Mouse (Mus musculus): ENCODE data around the gene Actrt3. TPM values are rescaled to one million over a fixed set of nuclear protein-coding genes. Genes with fewer than 3 reads are reported as not detected.
"Not testable (repeated sequence)": the region's sequence is repeated elsewhere in the genome, so short reads cannot be mapped to it uniquely, and the experiment has no call there.

Gene Actrt3
- polyA plus RNA-seq, 2 experiments from 2014 or later, result 0.22 to 0.42 TPM

GRCm38 (mm10) chr3:30566333-30566732 is 33.4 kb downstream of the Actrt3 start:
- ATAC-seq, result not testable (repeated sequence)

- ATAC-seq, result no peak
Measured at GRCm38 (mm10) chr3:30560677-30561314, 38.9 kb downstream of the Actrt3 start.

DNA sequence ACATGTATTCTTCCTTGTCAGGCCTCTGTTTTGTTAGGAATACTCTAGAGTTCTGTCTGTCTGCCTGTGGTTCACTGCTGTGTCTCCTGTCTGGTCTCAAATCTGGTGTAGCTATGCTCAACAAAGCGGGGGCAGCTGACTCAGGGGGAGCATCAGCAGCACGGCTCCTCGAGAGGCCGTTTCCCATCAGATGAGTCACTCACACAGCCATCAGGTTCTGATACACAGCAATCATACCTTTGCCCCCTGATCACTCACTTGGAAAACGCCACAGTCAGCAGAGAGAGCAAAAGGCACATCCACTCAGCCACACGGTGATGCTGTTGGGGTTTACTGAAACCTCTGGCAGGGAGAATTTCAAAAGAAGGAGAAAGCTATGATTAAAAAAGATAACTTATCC is 46.0 kb downstream of the Actrt3 start:
- ATAC-seq, result no peak

GRCm38 (mm10) chr3:30550218-30550617 is 49.5 kb downstream of the Actrt3 start:
- no peak for ATAC-seq

- no peak for ATAC-seq
Measured at GRCm38 (mm10) chr3:30548928-30549327, 50.8 kb downstream of the Actrt3 start.

- ATAC-seq, result no peak
Measured at GRCm38 (mm10) chr3:30547908-30548307, 51.8 kb downstream of the Actrt3 start, which contains the start of gene Mecom. Gene Mecom, minus strand, starts transcription at chr3:30548008.

Other genes starting within 250 kb of the Actrt3 start
- gene Mecom, start 51.9 kb downstream of the Actrt3 start, polyA plus RNA-seq (2017; shearing (Covaris generic)), result under 1 TPM in 1 of 2 experiments, not detected in 1; 0.39 TPM
- gene Mynn, start 2.1 kb upstream of the Actrt3 start, polyA plus RNA-seq (2017; shearing (Covaris generic)), result 10 to 100 TPM; 38.6 to 40.9 TPM
- gene Lrriq4, start 44.6 kb upstream of the Actrt3 start, polyA plus RNA-seq (2017; shearing (Covaris generic)), result not detected
- under 1 TPM in 1 of 2 experiments, not detected in 1; 0.16 TPM for gene Lrrc34, start 47.9 kb upstream of the Actrt3 start, polyA plus RNA-seq (2017; shearing (Covaris generic))
- under 1 TPM in 1 of 2 experiments, not detected in 1; 0.27 TPM for gene Lrrc31, start 99.9 kb upstream of the Actrt3 start, polyA plus RNA-seq (2017; shearing (Covaris generic))
- gene Samd7, start 146.4 kb upstream of the Actrt3 start, polyA plus RNA-seq (2017; shearing (Covaris generic)), result not detected
- 100 to 1,000 TPM in 1 of 2 experiments, 10 to 100 TPM in 1; 51.5 to 103 TPM for gene Sec62, start 192.9 kb upstream of the Actrt3 start, polyA plus RNA-seq (2017; shearing (Covaris generic))